Mouse (Mus musculus) cortical plate, adult 2 months (tissue): ENCODE results near the gene Arhgap23.

Experiments used
- CTCF ChIP-seq: fragments of 200-500 bp; IDR thresholded peaks from 2 replicates; pipeline ENCODE4 v1.5.1; 2011; ENCODE audit warnings: mild to moderate bottlenecking, control low read depth, low read length; ENCODE audit not compliant: insufficient read depth; ENCODE audit errors: extremely low read depth
- POLR2A ChIP-seq: fragments of 200-500 bp; IDR thresholded peaks from 2 replicates; pipeline ENCODE4 v1.6.1; 2011; ENCODE audit warnings: mild to moderate bottlenecking, low read length, control low read depth; ENCODE audit not compliant: insufficient read depth; ENCODE audit errors: extremely low read depth

- TF ChIP-seq CTCF (no peak), POLR2A (no peak)
Measured at GRCm38 (mm10) chr11:97540604-97541003, 125.3 kb downstream of the Arhgap23 start.
